Mouse (Mus musculus) embryonic fibroblast, embryonic 13.5 days (primary cell): ENCODE measurements around the gene Atp1a2.

ENCODE experiments used
- CTCF ChIP-seq: IDR thresholded peaks from 2 replicates; pipeline ENCODE4 v1.5.1; 2011; ENCODE audit warnings: mild to moderate bottlenecking, control low read depth, low read length, moderate library complexity, borderline replicate concordance; ENCODE audit not compliant: insufficient read depth
- POLR2A ChIP-seq: IDR thresholded peaks from 2 replicates; pipeline ENCODE4 v1.6.1; 2011; ENCODE audit warnings: low read depth, mild to moderate bottlenecking, control low read depth, low read length, moderate library complexity

DNA sequence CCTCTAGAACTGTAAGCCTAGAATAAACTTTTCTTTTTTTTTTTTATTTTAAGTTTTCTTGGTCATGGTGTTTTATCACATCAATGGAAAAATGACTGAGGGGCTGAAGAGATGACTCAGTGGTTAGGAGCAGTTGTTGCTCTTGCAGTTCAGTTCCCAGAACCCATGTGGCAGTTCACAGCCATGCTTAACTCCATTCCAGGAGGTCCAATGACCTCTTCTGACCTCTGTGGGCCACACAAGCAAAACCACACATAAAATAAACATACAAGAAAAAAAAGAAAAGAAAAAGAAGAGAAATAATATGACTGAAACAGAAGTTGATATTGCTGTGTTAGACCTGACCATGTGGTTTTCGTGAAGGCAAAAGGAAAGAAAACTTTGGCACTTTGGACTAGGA, 68.6 kb downstream of the Atp1a2 start:
- TF ChIP-seq CTCF: no peak
- no peak for TF ChIP-seq POLR2A
